8 mouse cellular contexts compared by ENCODE assay signal in genomic region chr5:35746910-35747309, GRCm38 (mm10). TPM values are rescaled to one million over a fixed set of nuclear protein-coding genes. Genes with fewer than 3 reads are reported as not detected.
DNase-seq lines count a peak whose midpoint lies in the region; ATAC-seq and TF ChIP-seq lines count a peak whose summit lies in the region.

No protein-coding gene starts in this region.

- DNase-seq in forebrain, embryonic 14.5 days (ENCODE audit: low spot score): peak; percentile 71
- peak; percentile 65 for DNase-seq in brain, embryonic 14.5 days (ENCODE audit: low read depth)
- DNase-seq in gastrocnemius, postnatal 10 days: peak; percentile 89
- DNase-seq in layer of hippocampus, adult 9-11 months: peak; percentile 70
- DNase-seq in spleen, adult 2 months (ENCODE audit: low read depth in 1 of 2, low spot score in 2 of 2): peak; percentile 30 to 66

- no peaks in the 10 kb centered on the region for H3K36me3 ChIP-seq in forebrain, embryonic 14.5 days (ENCODE audit: control insufficient read depth, insufficient read depth, low read length)
- no peaks in the 10 kb centered on the region for H3K36me3 ChIP-seq in forebrain, embryonic 15.5 days
- H3K36me3 ChIP-seq in spleen, adult 2 months (ENCODE audit: control insufficient read depth, insufficient read depth, low read length): no peaks in the 10 kb centered on the region

- H3K4me1 ChIP-seq in forebrain, embryonic 14.5 days (ENCODE audit: control insufficient read depth, insufficient read depth, low read length): no peaks in the 10 kb centered on the region
- H3K4me1 ChIP-seq in forebrain, embryonic 15.5 days: no peaks in the 10 kb centered on the region
- H3K4me1 ChIP-seq in spleen, adult 2 months (ENCODE audit: control insufficient read depth, insufficient read depth, insufficient read length): peaks cover 10% of the 10 kb centered on the region; the same call in 1 of the 2 replicates

- H3K9ac ChIP-seq in forebrain, embryonic 14.5 days (ENCODE audit: low read length): no peak overlapping the region
- no peak overlapping the region for H3K9ac ChIP-seq in forebrain, embryonic 15.5 days (replicated peaks)

- no peaks in the 10 kb centered on the region for H3K27me3 ChIP-seq in forebrain, embryonic 14.5 days (replicated peaks; ENCODE audit: control insufficient read depth, insufficient read depth, low read length)
- H3K27me3 ChIP-seq in forebrain, embryonic 15.5 days: no peaks in the 10 kb centered on the region
- H3K27me3 ChIP-seq in spleen, adult 2 months (ENCODE audit: control insufficient read depth, insufficient read depth, low read length): no peaks in the 10 kb centered on the region

- TF ChIP-seq POLR2A in brain, embryonic 14.5 days (IDR thresholded peaks at IDR 0.05; ENCODE audit: borderline replicate concordance, extremely low read depth, insufficient read depth, insufficient read length, poor library complexity, severe bottlenecking): no peak
- no peak for TF ChIP-seq POLR2A in spleen, adult 2 months (IDR thresholded peaks at IDR 0.05; ENCODE audit: low read depth, low read length)

- H3K9me3 ChIP-seq in forebrain, embryonic 14.5 days (replicated peaks; ENCODE audit: control insufficient read depth, low read length): no peaks in the 10 kb centered on the region
- no peaks in the 10 kb centered on the region for H3K9me3 ChIP-seq in forebrain, embryonic 15.5 days

- 27% methylated on average over 4 of the region's 4 CpGs for WGBS in forebrain, embryonic 14.5 days
- WGBS in forebrain, embryonic 15.5 days: 27% methylated on average over 4 of the region's 4 CpGs
- 11% methylated on average over 4 of the region's 4 CpGs for WGBS in spleen, adult 2 months

- no peak overlapping the region for H3K4me2 ChIP-seq in forebrain, embryonic 14.5 days (ENCODE audit: low read length)
- H3K4me2 ChIP-seq in forebrain, embryonic 15.5 days (replicated peaks): no peak overlapping the region

- peak; percentile 90 for TF ChIP-seq CTCF in brain, embryonic 14.5 days (IDR thresholded peaks at IDR 0.05; ENCODE audit: borderline replicate concordance, extremely low read depth, insufficient read depth, insufficient read length)
- peak; percentile 76; the same call in 1 of the 2 replicates for TF ChIP-seq CTCF in spleen, adult 2 months (IDR thresholded peaks at IDR 0.05; ENCODE audit: extremely low read depth, insufficient read depth, insufficient read length, insufficient replicate concordance)

- H3K4me3 ChIP-seq in forebrain, embryonic 14.5 days (ENCODE audit: low read depth, low read length): no peak overlapping the region
- H3K4me3 ChIP-seq in forebrain, embryonic 15.5 days: no peak overlapping the region
- H3K4me3 ChIP-seq in spleen, adult 2 months (ENCODE audit: extremely low read depth, insufficient read depth, insufficient read length): no peak overlapping the region

- H3K27ac ChIP-seq in forebrain, embryonic 14.5 days (ENCODE audit: low read depth, low read length): no peak overlapping the region
- H3K27ac ChIP-seq in forebrain, embryonic 15.5 days (replicated peaks): no peak overlapping the region
- peak overlapping the region; percentile 25 for H3K27ac ChIP-seq in spleen, adult 2 months (ENCODE audit: insufficient read depth, low read length)

- ATAC-seq in forebrain, embryonic 14.5 days: no peak
- ATAC-seq in forebrain, embryonic 15.5 days (replicated peaks): no peak
- peak; percentile 66 for ATAC-seq in CD4-positive, CD25-positive, alpha-beta regulatory T cell, adult 4 months
- ATAC-seq in megakaryocyte, adult 5-6 weeks (ENCODE audit: poor library complexity, severe bottlenecking): peak; percentile 82

RNA-seq across cellular contexts. Expression of gene Sh3tc1, which starts 7.1 kb away (rescaled TPM):
- 1.3 and 2.2 TPM in 2 replicates for polyA plus RNA-seq in forebrain, embryonic 14.5 days (2014; fragmentation: Nextera tagmentation; extraction: Ambion mirVana)
- polyA plus RNA-seq in forebrain, embryonic 15.5 days (2015; fragmentation: Nextera tagmentation; extraction: Ambion mirVana): 1.5 and 1.9 TPM in 2 replicates
- 1 to 10 TPM; 2.6 to 4.4 TPM for polyA plus RNA-seq in CD4-positive, CD25-positive, alpha-beta regulatory T cell, adult 4 months (2017; shearing (Covaris generic))
- 1.2 and 1.8 TPM in 2 replicates for polyA plus RNA-seq in brain, embryonic 14.5 days (2012; rRNA removed)
- 1 to 10 TPM; 3.7 to 5.2 TPM for total RNA-seq in gastrocnemius, postnatal 10 days (2021)
- 6.6 and 6.8 TPM in 2 replicates for total RNA-seq in megakaryocyte, adult 5-6 weeks (2015)
- 13.1 and 14.4 TPM in 2 replicates for total RNA-seq in megakaryocyte, adult 5-6 weeks (2017)
- polyA plus RNA-seq in spleen, adult 2 months (2012; rRNA removed): 10.7 and 12.9 TPM in 2 replicates

RNA-seq across cellular contexts. Expression of gene Ablim2, which starts 10.8 kb away (rescaled TPM):
- polyA plus RNA-seq in forebrain, embryonic 14.5 days (2014; fragmentation: Nextera tagmentation; extraction: Ambion mirVana): 4.7 and 7.4 TPM in 2 replicates
- 8.5 and 9.1 TPM in 2 replicates for polyA plus RNA-seq in forebrain, embryonic 15.5 days (2015; fragmentation: Nextera tagmentation; extraction: Ambion mirVana)
- 1 to 10 TPM; 2.8 to 3.4 TPM for polyA plus RNA-seq in CD4-positive, CD25-positive, alpha-beta regulatory T cell, adult 4 months (2017; shearing (Covaris generic))
- 10.7 and 19.6 TPM in 2 replicates for polyA plus RNA-seq in brain, embryonic 14.5 days (2012; rRNA removed)
- 10 to 100 TPM; 51.3 to 68.7 TPM for total RNA-seq in gastrocnemius, postnatal 10 days (2021)
- total RNA-seq in megakaryocyte, adult 5-6 weeks (2015): 0.04 TPM in 1 of 2 replicates, not detected in the other
- total RNA-seq in megakaryocyte, adult 5-6 weeks (2017): not detected in 2 replicates
- polyA plus RNA-seq in spleen, adult 2 months (2012; rRNA removed): 5.1 and 5.7 TPM in 2 replicates

Comparison
In these comparisons a context has a peak if more than half of its experiments do, and no peak if none do; other contexts are left out.
1. ATAC-seq: peak in CD4-positive, CD25-positive, alpha-beta regulatory T cell, adult 4 months (single experiment) and megakaryocyte, adult 5-6 weeks (single experiment); none in forebrain, embryonic 14.5 days (single experiment) and forebrain, embryonic 15.5 days (single experiment).
2. Peak in every context shown above with its lines, with median percentiles within 50 percentile points of each other: DNase-seq.